Mouse (Mus musculus): ENCODE data around the gene Arhgap25.
"Not testable (repeated sequence)": the region's sequence is repeated elsewhere in the genome, so short reads cannot be mapped to it uniquely, and the experiment has no call there.

The Arhgap25 gene

DNA sequence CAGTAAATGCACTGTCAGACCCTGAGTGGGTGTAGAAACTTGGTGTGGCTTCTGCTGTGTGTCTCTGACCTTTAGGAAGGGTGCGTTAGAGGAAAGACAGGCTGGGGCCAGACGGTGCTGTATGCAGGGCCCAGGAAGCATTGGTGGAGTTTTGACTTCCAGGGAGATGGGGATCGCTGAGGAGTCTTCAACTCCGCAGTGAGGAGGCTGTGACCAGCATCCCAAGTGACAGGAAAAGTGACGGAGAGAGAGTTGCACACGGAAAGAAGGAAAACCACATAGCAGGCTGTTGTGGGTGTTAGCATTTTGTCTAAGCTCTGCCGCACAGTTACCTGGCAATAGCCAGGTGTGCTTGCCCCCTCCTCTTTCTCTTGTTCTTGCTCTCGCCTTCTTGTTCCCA is 3.2 kb upstream of the Arhgap25 start:
- no peak for DNase-seq (ENCODE audit: low read depth, low spot score)

DNA sequence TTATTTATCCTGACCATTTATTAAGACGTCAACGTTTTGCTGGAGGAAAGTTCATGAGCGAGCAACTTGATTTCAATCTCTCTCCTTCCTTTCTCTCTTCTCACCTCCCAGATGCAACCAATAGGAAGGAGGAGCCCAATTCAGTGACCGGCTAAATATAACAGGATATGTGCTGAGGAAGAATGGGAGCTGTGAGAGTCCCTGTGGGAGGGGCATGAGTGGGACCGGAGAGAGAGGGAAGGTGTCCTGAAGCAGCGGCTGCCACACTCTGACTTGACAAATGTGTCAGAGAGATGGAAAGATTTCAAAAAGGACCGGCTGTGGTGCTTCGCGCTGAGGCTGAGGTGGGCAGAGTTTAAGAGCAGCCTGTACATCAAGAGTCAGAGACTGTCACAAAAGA is 2.6 kb upstream of the Arhgap25 start:
- DNase-seq (ENCODE audit: low read depth, low spot score) = no peak

DNA sequence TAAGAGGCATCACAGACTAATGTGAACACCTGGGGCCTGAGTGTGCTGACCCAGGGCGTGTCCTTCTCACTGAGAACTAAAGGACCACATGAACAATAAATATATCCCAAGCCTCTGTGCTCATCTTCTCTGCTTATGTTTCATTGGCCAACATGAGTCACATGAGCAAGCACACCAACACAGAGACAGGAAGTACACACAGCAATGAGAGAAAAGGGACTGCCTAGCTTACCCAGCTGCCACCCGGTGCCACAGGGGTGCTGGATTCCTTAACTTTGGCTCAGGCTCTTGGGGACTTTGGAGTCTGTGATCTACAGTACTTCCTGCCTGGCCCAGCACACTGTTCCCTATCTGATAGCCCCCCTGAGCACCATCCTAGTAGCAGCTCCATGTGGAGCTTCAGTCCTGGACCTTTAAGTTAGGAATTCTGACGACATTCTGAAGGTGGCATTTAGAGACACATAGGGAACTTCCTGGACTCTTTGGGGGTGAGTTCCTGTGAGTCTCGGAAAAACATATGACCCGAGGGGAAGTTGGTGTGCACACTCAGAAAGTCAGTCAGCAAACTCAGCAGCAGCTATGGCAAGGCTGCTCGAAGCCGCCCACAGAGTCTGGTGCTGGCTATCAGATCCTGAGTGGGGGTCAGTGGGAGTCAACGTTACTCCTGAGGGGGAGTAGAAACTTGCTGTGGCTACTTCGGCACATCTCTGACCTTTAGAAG is 2.0 kb upstream of the Arhgap25 start:
- no peak for DNase-seq (ENCODE audit: low read depth, low spot score)

DNA sequence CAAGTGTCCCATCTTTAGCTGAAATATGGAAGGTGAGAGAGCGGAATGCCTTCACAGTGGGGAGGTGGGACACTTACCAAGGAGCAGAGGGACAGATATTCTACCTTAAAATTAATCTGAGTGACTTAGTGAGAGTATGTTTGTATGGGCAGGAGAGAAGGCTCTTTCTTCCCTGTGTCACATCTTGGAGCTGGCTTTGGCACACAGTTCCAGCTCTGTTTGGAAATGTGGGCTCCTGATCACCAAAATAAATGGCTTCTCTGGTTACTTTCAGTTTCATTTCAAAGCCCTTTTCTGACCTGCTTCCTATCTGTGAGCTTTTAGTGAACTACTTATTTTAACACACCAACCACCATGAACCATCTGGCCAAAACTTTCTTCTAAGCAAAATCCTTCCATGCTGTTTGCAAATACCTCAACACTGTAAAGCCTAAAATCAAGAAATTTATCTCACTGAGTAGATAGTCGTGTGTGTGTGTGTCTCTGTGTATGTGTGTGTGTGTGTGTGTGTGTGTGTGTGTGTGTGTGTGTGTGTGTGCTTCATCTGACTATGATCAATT is 1.5 kb downstream of the Arhgap25 start:
- DNase-seq (ENCODE audit: low read depth, low spot score) = no peak

DNA sequence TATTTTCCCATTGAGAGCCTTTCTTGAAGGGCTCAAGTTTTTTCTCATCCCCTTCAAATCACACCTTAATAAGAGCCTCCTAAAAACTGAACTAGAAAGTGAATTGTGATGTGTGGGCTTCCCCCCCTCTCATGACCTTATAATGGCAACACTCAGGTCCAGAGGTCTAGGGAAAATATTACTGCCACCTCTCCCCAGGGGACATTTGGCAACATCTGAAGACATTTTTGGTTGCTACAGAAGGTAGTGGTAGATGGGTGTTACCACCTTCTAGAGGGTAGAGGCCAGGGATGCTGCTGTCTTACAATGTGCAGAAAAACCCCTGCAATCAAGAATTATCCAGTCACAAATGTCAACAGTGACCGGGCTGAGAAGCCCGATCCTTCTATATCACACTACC is 2.7 kb downstream of the Arhgap25 start:
- no peak for DNase-seq (ENCODE audit: low read depth, low spot score)

DNA sequence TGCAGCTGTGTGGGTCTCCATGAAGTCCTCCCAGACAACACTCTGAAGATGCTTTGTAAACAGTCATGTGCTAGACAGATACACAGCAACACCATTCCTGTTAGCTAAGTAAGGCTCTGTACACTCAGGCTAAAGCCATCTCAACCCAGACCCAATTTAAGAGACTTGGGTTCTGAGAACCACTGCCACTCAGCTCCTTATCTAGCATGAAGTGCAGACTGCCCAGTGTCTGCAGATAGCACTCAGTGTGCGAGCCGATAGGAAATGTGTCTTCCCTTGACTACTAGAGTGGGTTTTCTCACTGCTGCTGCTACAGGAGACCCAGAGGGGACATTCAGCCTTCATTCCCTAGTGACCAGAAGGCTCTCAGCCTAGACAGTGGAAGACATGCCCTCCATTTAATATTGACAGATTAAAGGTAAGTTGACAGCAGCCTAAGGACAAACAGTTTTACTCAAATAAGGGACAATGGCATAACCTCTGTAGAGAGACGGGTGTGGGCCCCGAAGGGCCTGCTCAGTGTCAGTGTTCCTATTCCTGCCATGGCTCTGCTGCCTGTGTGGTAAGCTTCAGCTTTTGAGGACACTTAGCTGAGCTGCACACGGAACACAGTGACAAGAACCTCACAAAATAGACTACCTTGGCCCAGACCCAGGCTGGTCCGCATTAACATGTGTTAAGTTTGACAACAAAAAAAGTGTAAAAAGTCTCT is 5.1 kb downstream of the Arhgap25 start:
- no peak for DNase-seq (ENCODE audit: low read depth, low spot score)

DNA sequence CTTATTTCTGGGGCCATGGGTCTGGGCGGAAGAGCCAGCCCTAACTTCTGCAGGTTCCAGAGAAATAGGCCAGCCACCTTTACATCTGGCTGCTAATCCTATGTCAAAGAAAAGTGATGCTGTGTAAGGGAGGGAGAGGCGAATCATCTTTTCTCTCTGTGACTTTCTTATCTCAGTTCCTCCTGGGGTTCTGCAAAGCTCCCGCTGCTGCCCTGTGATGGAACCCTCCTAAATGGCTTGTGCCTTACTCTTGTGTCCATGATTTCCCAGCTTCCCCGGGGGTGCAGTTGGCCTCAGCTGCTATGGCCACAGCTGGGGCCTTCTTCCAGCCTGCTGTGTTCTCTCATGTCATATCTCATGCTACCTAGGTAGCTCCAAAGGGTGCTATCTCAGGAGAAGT is 5.7 kb downstream of the Arhgap25 start:
- no peak for DNase-seq (ENCODE audit: low read depth, low spot score)

DNA sequence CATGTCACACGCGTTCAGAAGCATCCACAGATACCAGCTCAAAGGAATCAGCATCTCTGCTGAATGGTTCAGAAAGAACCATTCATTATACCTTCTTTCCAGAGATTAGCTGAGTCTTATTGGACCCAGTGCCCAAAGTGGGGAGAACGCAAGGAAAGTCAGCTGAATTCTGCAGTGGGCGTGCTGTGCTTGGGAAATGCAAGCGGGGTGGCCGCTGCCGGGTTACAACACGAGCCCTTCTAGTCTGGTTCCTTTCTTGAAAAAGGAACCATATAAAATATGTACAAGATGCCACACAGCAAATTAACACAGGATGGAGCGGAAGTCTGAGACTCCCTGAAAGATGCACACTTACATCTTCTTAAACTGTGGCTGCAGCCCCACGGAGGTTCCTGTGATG is 7.9 kb downstream of the Arhgap25 start:
- DNase-seq (ENCODE audit: low read depth, low spot score) = no peak

DNA sequence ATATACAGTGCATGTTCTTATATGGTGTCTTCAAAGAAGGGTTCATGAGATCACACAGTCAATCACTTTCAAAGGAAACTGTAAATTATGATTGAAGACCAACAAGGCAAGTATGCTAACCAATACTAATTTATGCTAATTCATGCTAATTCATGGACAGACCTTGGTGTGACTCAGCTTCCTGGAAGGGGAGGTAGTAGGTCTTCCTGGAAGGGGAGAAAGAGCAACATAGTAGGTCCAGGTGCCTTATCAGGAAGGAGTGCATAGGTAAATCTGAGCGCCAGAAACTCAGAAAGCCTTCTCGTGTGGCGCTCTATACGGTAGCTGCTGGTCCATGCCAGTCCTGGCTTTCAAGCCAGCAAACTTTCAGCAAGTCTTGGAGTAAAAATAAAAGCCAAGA is 8.8 kb downstream of the Arhgap25 start:
- DNase-seq (ENCODE audit: low read depth, low spot score) = no peak

DNA sequence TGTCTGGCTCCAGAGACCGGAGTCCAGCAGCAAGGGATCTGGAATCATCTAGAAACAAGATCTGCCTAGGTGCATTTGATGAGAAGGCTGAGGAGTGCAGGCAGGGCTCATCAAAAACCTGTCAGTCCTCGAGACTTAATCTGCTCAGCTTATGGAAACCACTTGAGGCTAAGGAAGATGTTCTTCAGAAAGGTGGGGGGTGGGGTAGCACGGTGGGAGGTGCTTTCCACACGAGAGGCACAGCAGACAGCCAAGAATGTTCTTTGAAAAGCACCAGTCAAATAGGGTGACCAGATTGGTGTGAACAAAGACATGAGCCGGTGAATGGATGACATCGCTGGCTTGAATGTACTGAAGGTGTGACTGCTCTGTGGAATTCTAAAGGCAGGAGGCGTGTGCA is 9.3 kb downstream of the Arhgap25 start:
- peak; percentile 38 for DNase-seq (ENCODE audit: low read depth, low spot score)

DNA sequence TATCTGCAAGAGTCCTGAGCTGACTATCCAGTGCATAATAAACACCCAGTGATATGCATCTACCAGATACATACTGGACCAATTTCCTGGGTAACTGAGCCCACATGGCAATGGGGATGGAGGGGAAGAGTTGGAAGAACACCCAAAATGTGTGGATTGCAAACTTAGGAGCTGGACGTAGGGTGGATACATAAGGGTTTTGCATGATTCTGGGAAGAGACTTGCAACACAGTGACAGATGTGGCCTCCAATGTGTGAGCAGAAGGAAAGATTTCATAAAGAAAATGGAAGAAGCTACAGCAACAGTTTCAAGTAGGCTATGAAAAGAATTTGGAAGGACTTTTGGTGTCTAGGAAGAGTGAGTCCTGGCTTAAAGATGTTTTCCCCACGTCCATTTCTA is 10.0 kb downstream of the Arhgap25 start:
- DNase-seq (ENCODE audit: low read depth, low spot score) = no peak

DNA sequence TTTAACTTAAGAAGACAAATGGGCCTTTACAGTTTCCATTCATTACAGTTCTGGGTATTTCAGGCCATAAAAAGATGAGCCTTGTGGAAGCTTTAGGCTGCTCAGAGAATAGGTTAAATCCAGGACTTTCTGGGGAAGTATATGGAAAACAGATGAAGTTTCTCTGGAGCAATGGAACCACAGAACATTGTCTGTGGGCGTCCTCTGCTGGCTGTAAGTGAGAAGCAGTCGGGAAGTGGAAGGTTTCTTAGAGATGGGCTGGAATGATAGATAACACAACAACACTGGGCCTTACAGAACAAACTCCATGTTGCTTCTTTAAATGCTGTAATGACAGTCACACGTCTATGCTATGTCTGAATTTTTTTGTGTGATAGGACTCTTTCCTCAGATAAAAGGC is 10.8 kb downstream of the Arhgap25 start:
- DNase-seq (ENCODE audit: low read depth, low spot score) = peak; percentile 57

DNA sequence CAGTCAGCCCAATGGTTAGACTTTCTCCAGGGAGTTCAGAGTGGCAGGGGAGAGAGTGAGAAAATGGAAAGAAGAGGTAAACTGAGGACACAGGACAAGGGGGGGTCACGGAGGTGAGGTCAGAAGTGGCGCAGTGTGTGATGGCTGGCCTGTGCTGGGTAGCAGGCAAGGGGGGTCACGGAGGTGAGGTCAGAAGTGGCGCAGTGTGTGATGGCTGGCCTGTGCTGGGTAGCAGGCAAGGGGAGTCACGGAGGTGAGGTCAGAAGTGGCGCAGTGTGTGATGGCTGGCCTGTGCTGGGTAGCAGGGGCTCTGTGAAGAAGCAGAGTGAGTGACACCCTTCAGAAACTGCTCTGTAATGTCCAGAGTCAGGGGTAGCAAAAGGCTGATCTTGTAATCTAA is 11.4 kb downstream of the Arhgap25 start:
- not testable (repeated sequence) for DNase-seq (ENCODE audit: low read depth, low spot score)

DNA sequence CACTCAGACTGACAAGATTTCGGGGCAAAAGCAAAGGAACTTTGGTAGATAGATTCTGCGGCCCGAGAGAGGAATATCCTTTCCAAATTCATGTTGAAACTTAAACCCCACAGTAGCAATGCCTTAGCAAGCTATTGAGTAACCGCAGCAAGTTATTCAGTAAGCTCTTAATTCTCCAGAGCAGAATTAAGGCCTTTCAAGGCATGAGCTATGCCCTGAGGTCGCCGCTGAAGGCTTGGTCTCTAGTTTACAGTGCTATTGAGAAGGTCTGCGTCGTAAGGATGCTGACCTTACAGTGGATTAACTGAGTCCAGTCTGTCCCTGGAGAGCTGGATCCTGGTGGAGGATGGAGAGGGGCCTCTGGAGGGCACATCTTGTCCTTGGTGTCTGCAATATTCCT is 12.5 kb downstream of the Arhgap25 start:
- DNase-seq (ENCODE audit: low read depth, low spot score) = no peak

DNA sequence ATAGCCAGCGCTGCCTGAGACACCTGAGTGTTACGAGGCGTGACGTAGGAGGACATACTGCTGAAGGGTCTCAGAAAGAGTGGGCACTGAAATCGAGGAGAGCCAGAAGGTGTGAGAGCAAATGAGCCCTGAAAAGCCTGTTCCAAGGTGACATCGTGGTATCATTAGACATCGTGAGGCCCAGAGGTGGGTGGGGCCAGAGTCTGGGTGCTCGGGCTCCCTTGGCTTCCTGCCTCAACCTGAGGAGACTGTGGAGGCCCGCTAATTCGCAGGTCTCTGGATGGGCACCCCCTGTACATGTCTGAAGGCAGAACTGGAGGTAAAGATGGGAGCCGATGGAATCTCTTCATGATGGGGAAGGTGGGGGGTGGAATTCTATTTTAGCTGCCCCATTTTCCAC is 13.2 kb downstream of the Arhgap25 start:
- DNase-seq (ENCODE audit: low read depth, low spot score) = no peak

DNA sequence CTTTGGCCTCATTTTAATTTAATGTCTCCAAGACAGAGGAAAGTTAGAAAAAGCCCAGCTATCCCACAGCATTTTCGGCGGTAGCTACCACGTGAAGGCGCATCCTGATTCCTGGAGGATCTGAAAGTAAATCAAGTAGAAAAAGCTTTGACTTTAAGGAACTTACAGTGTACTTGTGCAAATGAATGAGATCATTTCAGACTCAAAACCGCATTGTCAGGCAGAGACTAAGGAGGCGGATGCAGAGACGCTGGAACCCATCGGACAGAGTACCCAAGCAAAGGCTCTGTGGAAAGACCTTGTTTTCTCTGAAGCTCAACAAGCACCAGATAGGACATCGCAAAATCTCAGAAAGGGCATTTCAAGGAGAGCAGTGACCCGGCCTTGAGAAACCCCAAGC is 14.4 kb downstream of the Arhgap25 start:
- no peak for DNase-seq (ENCODE audit: low read depth, low spot score)

DNA sequence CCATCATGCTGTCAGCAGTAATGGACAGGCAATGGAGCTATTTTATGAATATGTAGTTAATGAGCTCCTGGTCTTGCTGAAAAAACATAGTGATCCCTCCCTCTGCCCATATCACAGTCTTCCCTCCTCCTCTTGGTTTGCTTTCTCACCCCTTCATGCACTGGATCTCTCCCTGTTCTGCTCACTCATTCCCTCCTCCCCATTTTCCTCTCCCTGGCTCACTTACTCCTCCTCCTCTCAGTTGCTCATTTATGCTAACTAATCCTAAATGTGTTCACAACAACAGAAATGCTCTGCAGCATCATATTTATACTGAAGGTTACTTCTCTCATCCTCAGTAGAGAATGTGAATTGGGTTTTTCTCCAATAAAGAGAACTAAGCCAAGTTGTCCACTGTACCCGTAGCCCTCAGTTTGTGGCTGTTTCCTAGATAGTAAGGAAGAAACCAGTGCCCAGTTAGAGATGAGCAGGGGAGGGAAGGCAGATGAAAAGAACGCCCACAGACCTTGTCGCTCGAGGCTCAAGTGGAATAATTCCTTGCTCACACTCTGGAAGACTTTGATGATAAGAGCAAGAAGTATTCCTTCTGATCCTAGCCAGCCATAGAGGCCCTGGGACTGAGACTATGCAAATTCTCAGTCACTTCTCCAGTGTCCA is 15.2 kb downstream of the Arhgap25 start:
- DNase-seq (ENCODE audit: low read depth, low spot score) = no peak

DNA sequence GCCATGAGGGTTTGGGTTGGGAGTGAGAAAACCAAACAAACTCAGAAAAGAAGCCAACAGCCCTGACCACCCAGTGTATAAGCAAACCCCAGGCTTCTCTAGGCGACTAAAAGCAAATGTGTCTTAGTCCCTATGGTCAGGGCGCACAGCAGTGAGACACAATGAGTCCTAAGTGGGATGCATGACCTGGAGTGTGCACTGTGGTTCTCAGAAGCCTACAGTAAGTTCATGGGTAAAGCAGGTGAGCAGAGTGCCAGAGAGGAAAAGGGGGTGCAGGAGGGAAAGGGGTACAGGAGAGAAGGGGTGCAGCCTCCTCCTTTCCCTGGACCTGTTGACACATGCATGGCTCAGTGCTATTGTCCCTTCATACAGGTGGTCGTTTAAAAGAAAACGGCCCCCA is 18.7 kb downstream of the Arhgap25 start:
- DNase-seq (ENCODE audit: low read depth, low spot score) = no peak

DNA sequence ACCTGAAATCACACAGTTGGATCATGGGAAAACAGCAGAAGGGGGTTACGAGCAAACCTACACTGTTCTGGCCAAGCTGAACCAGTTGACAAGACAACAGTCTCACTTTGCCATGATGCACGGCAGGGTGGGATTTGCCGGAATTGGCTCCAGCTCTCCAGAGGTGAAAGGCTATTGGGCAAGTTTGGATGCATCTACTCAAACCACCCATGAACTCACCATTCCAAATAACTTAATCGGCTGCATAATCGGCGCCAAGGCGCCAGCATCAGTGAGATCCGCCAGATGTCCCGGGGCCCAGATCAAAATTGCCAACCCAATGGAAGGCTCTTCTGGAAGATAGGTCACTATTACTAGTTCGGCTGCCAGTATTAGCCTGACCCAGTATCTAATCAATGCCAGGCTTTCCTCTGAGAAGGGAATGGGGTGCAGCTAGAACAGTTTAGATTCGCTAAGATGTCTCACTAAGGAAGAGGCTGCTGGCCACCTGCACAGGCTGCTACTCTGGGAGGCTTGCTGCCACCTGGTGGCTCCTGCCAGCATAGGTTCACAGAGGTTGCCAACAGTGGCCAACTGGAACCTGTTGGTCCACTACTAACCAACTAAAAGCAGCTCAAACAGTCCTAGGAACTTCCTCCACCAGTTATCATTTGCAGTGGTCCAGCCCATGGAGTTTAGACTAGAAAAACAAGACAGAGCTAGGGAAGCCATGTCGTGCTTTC is 19.9 kb downstream of the Arhgap25 start:
- peak; percentile 65 for DNase-seq (ENCODE audit: low read depth, low spot score)

DNA sequence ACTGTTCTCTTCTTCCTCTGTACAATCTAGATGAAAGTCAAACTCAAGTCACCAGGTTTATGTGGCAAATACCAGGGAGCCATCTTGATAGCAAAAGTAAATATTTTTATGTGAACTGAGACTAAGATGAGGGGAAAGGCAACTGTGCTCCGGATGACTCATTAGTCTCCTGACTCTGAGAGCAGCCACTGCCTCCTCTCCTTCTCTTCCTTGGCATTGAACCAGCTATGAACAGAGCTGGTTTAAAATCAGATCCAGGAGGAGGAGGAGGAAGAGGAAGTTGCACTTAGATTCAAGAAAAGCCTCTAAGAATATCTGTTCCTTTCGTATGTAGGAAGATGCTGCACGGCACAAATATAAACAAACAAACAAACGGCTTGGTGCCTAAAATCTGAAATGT is 22.1 kb downstream of the Arhgap25 start:
- no peak for DNase-seq (ENCODE audit: low read depth, low spot score)

DNA sequence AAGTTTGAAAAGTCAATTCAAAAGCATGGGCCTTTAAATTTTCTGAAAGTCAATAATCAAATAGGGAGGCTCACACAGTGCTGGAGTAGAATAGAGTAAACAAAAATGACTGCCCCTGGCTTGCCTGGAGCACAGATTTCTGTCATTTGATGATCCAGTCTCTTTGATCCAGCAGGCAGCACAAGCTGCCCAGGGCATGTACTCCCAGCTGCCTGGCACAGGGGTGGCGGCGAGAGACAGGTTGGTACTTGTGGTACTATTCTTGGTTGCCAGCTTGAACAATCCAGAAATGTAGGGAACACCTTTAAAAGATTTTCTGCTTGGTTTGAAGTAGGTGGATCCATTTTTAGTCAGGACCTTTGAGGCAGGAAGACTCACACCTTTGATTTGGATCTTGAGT is 23.3 kb downstream of the Arhgap25 start:
- no peak for DNase-seq (ENCODE audit: low read depth, low spot score)

DNA sequence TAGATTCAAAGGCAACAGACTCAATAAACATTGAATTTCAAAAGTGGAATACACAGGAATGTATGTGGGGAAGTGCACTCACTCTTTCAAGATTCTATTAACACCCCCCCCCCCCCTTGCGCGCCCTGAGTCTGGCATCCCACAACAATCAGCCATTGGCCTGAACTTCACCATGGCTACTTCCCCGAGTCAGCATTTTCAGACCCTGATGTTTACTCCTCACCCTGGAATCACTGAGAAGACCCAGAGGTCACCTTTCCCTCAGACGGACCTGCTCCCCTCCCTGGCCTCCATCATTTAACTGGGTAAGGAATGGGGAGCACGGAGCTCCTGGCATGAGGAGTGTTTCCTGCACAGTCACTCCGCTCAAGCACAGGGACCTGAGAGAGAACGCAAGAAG is 28.2 kb downstream of the Arhgap25 start:
- DNase-seq (ENCODE audit: low read depth, low spot score) = no peak

All from R1 (cell line).